Mouse (Mus musculus) left cerebral cortex, postnatal 10 days (tissue): ENCODE results near the gene Cdca8. TPM values are rescaled to one million over a fixed set of nuclear protein-coding genes. Genes with fewer than 3 reads are reported as not detected.
A peak's percentile ranks its signal among the peaks of the same experiment; 100 is the strongest.

Source experiments
- DNase-seq, 2 experiments: peaks; one replicate each; pipeline ENCODE4 v3.0.0; 2021 to 2022; ENCODE audit warnings: low spot score in 2 of 2, mixed read lengths in 1 of 2; ENCODE audit errors: extremely low spot score in 1 of 2
- intact Hi-C: fragments of 180-260 bp; cut with DNase I; formaldehyde crosslinking; loops from one replicate; pipeline ENCODE4 v1.15.1; 2025
- total RNA-seq, 2 experiments: library from RNA; stranded (reverse); gene quantifications; 2 replicates each; pipeline ENCODE4 v1.2.3; 2021

Cdca8 gene
- total RNA-seq, 2 experiments from 2014 or later: 4.0 to 4.4 TPM

DNA sequence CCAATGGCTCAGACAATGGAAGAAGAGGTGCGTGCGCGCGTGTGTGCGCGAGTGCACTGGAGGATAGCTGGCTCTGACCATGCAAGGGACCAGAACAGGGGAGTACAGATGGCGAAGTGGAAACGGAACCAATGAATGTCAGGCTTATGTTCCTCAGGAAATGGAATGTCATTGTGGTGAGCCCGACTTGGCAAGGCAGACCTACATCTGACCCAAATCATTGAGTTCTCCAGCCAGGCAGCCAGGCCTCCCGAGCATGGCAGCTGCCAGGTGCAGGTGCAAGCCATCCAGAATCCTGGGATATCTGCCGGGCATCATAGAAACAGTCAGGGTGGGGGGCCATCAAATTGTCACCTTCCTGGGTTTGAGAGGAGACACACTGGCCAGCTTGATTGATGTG lies 21.8 kb upstream of the Cdca8 start:
- intact Hi-C loops: no loop called here
- DNase-seq: no peak

- DNase-seq: no peak
- intact Hi-C loops: no loop called here
Observed at GRCm38 (mm10) chr4:124959062-124959461, 20.0 kb upstream of the Cdca8 start.

DNA sequence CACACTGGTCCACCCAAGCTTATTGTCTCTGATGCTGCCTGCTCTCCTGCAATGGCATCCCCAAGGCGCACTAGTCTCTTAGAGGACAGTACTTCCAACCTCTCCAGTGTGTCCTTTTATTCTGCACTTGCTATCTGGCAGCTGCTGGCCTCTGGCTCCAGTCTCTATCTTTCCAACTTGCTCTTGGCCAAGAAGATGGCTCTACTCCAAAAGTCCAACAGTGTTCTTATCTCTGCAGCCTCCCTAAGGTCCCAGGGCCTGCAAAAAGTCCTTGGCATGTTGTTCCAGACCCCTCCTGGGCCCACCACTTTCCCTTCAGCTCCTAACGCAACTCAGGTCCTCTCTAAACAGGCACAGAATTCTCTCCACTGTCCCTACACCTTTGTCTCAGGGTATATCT lies 18.2 kb upstream of the Cdca8 start:
- DNase-seq: no peak
- intact Hi-C loops: no loop called here

DNA sequence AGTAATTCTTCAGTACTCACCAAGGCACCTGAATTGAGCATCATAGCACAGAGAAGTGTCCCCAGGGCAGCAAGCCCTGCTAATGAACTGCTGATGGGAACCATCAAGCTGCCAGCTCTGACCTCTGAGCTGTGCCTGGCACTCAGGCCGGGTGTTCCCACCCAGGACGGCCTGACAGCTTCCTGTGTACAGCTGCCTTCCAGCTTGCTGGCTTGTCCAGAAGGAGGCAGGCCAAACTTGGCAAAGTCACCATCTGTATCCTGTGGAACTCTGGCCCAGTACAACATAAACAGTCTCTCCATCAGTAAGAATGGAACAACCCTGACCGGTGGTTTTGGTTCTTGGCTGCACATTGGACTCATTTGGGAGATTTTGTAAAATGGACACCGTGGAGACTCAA lies 14.4 kb upstream of the Cdca8 start:
- intact Hi-C loops: no loop called here
- no peak for DNase-seq

GRCm38 (mm10) chr4:124951036-124951433 lies 11.9 kb upstream of the Cdca8 start:
- DNase-seq: no peak
- intact Hi-C loops: no loop called here

GRCm38 (mm10) chr4:124950181-124951035 lies 11.3 kb upstream of the Cdca8 start:
- DNase-seq: no peak
- intact Hi-C loops: no loop called here

DNA sequence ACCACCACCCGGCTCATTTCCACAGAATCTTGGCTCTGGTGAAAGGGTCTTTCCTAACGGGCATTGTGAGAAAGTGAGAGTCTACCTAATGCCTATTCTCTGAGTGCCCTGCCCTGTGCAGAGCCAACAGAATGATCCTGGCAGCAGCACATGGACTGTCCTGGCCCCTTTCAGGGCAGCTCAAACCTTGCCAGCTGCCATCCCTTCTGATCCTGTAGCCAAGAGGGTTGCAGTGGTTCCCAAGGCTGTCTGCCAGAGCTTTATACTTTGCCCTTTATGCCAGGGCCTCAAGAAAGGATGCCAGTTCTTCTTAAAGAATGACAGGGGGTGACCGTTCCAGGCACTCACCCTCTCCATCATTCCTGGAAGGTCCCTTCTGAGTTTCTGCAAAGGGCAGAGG lies 10.4 kb upstream of the Cdca8 start:
- intact Hi-C loops: no loop called here
- DNase-seq: no peak

GRCm38 (mm10) chr4:124944961-124945360 lies 5.8 kb upstream of the Cdca8 start:
- DNase-seq: no peak
- intact Hi-C loops: no loop called here

GRCm38 (mm10) chr4:124943781-124944180 lies 4.7 kb upstream of the Cdca8 start:
- intact Hi-C loops: loop anchor here (1.0 kb wide), 1 partner anchor 116 kb away; no protein-coding TSS in a partner anchor
- no peak for DNase-seq

- intact Hi-C loops: loop anchor here (1.0 kb wide), 1 partner anchor 116 kb away; no protein-coding TSS in a partner anchor
- DNase-seq: peak; percentile 69 to 77
Observed at GRCm38 (mm10) chr4:124943022-124943421, 3.9 kb upstream of the Cdca8 start.

- DNase-seq: peak; percentile 95 to 97
- intact Hi-C loops: no loop called here
Observed at GRCm38 (mm10) chr4:124936613-124937471, 2.3 kb downstream of the Cdca8 start, which contains the start of gene 9930104L06Rik. Gene 9930104L06Rik, plus strand, starts transcription at chr4:124937048.

GRCm38 (mm10) chr4:124928102-124928501 lies 11.0 kb downstream of the Cdca8 start:
- DNase-seq: no peak
- intact Hi-C loops: no loop called here

- intact Hi-C loops: no loop called here
Observed at GRCm38 (mm10) chr4:124905971-124906822, 32.9 kb downstream of the Cdca8 start.

DNA sequence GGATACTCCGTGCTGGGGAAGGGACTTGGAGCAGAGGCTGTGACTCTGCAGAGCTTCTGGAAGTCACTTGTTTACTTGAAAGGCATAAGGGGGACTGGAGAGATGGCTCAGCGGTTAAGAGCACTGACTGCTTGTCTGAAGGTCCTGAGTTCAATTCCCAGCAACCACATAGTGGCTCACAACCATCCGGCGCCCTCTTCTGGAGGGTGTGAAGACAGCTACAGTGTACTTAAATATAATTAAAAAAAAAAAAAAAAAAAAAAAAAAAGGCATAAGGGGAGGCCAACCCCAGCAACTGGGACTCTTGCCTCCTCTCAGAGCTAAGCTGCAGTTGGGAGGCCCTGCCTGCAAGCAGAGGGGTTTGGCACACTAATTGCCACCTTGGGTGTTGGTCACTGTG lies 33.7 kb downstream of the Cdca8 start:
- DNase-seq: no peak
- intact Hi-C loops: no loop called here

More at GRCm38 (mm10) chr4:124905971-124906822, 32.9 kb downstream of the Cdca8 start:
- DNase-seq: peak; percentile 31 to 68

GRCm38 (mm10) chr4:124899906-124900305 lies 39.2 kb downstream of the Cdca8 start:
- intact Hi-C loops: no loop called here
- DNase-seq: no peak

DNA sequence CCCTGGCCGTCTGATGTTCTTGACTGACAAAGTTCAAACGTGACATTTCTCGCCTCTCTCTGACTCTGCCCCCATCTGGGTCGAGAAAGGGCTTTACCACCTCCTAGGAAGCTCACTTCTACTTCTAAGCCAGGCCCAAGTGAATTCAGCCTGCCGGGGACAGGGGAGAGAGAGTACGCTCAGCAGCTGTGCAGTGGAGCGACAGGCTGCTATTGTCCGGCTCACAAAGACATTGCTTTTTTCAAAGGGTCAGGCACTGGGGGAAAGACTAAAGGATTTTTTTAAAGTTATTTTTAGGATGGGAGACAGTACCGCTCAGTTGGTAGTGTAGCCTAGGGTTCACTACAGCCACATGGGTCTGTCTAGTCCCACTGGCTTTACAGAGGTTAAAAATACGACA lies 40.7 kb downstream of the Cdca8 start:
- intact Hi-C loops: no loop called here
- DNase-seq: no peak

GRCm38 (mm10) chr4:124894508-124895428 lies 44.3 kb downstream of the Cdca8 start:
- intact Hi-C loops: no loop called here
- DNase-seq: peak in 1 of 2 experiments; percentile 70

DNA sequence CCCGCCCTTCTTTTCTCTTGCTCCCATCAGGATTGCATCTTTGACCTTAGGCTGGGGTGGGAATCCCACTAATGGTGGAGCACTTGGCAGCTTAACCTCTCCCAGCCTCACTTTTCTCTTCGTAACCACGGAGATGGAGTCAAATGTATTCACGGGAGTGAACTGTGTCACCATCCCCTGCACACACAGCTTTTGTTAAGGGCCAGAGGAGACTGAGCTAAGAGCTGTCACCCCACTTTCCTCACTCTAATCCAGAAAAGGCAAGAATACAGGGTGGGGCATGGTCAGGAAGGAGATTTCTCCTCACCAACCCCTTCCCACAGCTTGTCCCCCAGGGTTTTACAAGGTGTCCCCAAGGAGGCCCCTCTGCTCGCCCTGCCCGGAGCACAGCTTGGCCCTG lies 45.3 kb downstream of the Cdca8 start:
- DNase-seq: no peak
- intact Hi-C loops: no loop called here
